Mouse (Mus musculus) thymus, adult 2 months (tissue): ENCODE data around the gene Card14.

Experiments
- CTCF ChIP-seq: fragments of 200-500 bp; IDR thresholded peaks from 2 replicates; pipeline ENCODE4 v1.5.1; 2012; ENCODE audit warnings: mild to moderate bottlenecking, control low read depth, low read length, moderate library complexity, borderline replicate concordance; ENCODE audit not compliant: control insufficient read depth, poor library complexity, insufficient read depth; ENCODE audit errors: extremely low read depth
- POLR2A ChIP-seq: fragments of 200-500 bp; IDR thresholded peaks from 2 replicates; pipeline ENCODE4 v1.6.1; 2012; ENCODE audit warnings: mild to moderate bottlenecking, low read length, control low read depth, moderate library complexity; ENCODE audit not compliant: control insufficient read depth, poor library complexity, insufficient read depth; ENCODE audit errors: extremely low read depth

DNA sequence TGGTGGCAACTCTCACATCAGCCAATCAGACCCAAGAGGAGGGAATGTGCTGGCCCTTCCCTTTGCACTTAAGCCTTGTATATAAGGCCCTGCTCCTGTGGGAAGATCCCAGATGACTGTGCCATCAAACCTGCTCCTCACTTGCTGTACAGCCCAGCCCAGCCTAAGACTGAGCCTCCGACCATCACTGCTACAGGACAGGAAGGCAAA lies at the start of gene Card14:
- TF ChIP-seq CTCF, result no peak
- no peak for TF ChIP-seq POLR2A
